Mouse (Mus musculus): ENCODE data around the gene H6pd. TPM values are rescaled to one million over a fixed set of nuclear protein-coding genes. Genes with fewer than 3 reads are reported as not detected.

H6pd gene
- total and polyA plus RNA-seq, 3 experiments, result 6.9 to 10.8 TPM; not detected in 1

DNA sequence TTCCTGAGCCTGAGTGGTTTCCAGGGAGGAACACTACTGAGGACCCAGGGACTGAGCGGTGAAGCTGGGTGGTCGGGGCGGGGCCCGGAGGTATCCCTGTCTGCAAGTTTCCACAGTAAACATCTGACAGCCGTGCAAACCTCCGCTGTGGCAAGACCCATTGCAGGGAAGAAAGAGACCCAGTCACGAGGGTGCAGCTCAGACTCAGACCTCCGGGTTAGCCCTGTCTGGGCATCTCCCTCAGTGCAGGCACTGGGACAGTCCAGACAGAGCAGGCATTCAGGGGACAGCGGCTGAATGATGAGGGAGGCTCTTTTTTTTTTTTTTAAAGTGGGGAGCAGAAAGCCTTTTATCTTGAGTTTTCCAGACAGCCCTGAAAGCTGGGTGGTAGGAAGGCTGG, 63.6 kb downstream of the H6pd start:
- H3K9ac ChIP-seq (ENCODE audit: control insufficient read depth, low read depth, low read length, poor library complexity, severe bottlenecking), result no peak overlapping the region
- no peak for DNase-seq (ENCODE audit: low read depth, low spot score)
- peaks cover 3 to 5% of the 10 kb centered on the region in 2 experiments; a peak in 3 of 4 replicates for H3K27me3 ChIP-seq (ENCODE audit: control insufficient read depth in 1 of 2, insufficient read depth in 2 of 2, low read length in 2 of 2)
- no peak overlapping the region for H3K4me3 ChIP-seq (ENCODE audit: control insufficient read depth in 1 of 2, insufficient read depth in 1 of 2, low read depth in 2 of 2, low read length in 2 of 2)
- no peaks in the 10 kb centered on the region for H3K9me3 ChIP-seq (replicated peaks; ENCODE audit: insufficient read depth, low read length)
- H3K27ac ChIP-seq (ENCODE audit: control insufficient read depth, low read depth, low read length), result no peak overlapping the region
- 0 out of 4 replicates have a peak, but pooled peaks cover 0 to 7% of the 10 kb centered on the region in 2 experiments for H3K4me1 ChIP-seq (ENCODE audit: control insufficient read depth in 1 of 2, insufficient read depth in 2 of 2, low read length in 2 of 2)
- H3K79me2 ChIP-seq (ENCODE audit: control insufficient read depth, insufficient read depth, low read length, poor library complexity), result no peaks in the 10 kb centered on the region
- TF ChIP-seq RAD21 (IDR thresholded peaks at IDR 0.05; ENCODE audit: low read depth, low read length) (no peak), HCFC1 (IDR thresholded peaks at IDR 0.05; ENCODE audit: low read depth, low read length) (no peak), MAZ (IDR thresholded peaks at IDR 0.05; ENCODE audit: low read depth, low read length) (no peak), MYB (IDR thresholded peaks at IDR 0.05; ENCODE audit: low read depth, low read length) (no peak), TAL1 (IDR thresholded peaks at IDR 0.05; ENCODE audit: low read length) (no peak), CTCF (IDR thresholded peaks at IDR 0.05 in 2 of 3, conservative IDR thresholded peaks at IDR 0.05 in 1 of 3; ENCODE audit: control insufficient read depth in 1 of 3, insufficient read depth in 1 of 3, low read depth in 2 of 3, low read length in 3 of 3, poor library complexity in 1 of 3, severe bottlenecking in 1 of 3) (no peak), ETS1 (IDR thresholded peaks at IDR 0.05; ENCODE audit: low read depth, low read length) (no peak), NRF1 (IDR thresholded peaks at IDR 0.05; ENCODE audit: insufficient read depth, low read depth, low read length, poor library complexity, severe bottlenecking) (no peak), KAT2A (conservative IDR thresholded peaks at IDR 0.05; ENCODE audit: low read depth, low read length) (no peak), ZNF384 (IDR thresholded peaks at IDR 0.05; ENCODE audit: low read depth, low read length) (no peak), MAX (IDR thresholded peaks at IDR 0.05; ENCODE audit: low read length) (no peak), ZC3H11A (IDR thresholded peaks at IDR 0.05; ENCODE audit: low read depth, low read length) (no peak), EP300 (IDR thresholded peaks at IDR 0.05; ENCODE audit: low read depth in 1 of 2, low read length in 2 of 2) (no peak), CHD1 (IDR thresholded peaks at IDR 0.05; ENCODE audit: low read depth, low read length) (no peak), RCOR1 (IDR thresholded peaks at IDR 0.05; ENCODE audit: low read depth, low read length) (no peak), NELFE (IDR thresholded peaks at IDR 0.05; ENCODE audit: low read depth, low read length) (no peak), TCF12 (IDR thresholded peaks at IDR 0.05; ENCODE audit: low read depth, low read length) (no peak)
- no peaks in the 10 kb centered on the region for H3K36me3 ChIP-seq (ENCODE audit: control insufficient read depth in 1 of 2, insufficient read depth in 2 of 2, low read length in 2 of 2)

DNA sequence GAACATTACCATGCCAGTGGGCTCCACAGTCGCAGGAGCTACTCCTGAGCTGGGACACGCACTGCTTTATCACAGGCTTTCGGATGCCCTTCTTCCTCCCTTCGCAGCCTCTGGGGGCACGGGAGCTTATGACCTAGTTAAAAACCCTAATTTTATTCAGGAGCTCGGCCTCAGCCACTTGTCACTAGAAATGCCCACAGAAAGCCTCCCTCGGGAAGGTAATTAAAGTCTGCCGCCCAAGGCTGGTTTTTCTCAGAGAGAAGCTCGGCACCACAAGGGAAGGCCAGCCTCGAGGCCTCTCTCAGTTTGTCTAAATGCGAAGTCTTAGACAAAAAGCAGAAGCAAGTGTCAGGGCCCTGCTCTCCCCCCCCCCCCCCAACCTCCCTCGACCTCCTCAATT, 64.6 kb downstream of the H6pd start:
- peaks cover 3 to 5% of the 10 kb centered on the region in 2 experiments; a peak in 3 of 4 replicates for H3K27me3 ChIP-seq (ENCODE audit: control insufficient read depth in 1 of 2, insufficient read depth in 2 of 2, low read length in 2 of 2)
- H3K36me3 ChIP-seq (ENCODE audit: control insufficient read depth in 1 of 2, insufficient read depth in 2 of 2, low read length in 2 of 2), result no peaks in the 10 kb centered on the region
- H3K4me1 ChIP-seq (ENCODE audit: control insufficient read depth in 1 of 2, insufficient read depth in 2 of 2, low read length in 2 of 2), result 0 out of 4 replicates have a peak, but pooled peaks cover 0 to 7% of the 10 kb centered on the region in 2 experiments
- no peaks in the 10 kb centered on the region for H3K9me3 ChIP-seq (replicated peaks; ENCODE audit: insufficient read depth, low read length)
- peak overlapping the region in 1 of 2 experiments; percentile 18; a peak in 2 of 4 replicates for H3K4me3 ChIP-seq (ENCODE audit: control insufficient read depth in 1 of 2, insufficient read depth in 1 of 2, low read depth in 2 of 2, low read length in 2 of 2)
- peak; percentile 26 for DNase-seq (ENCODE audit: low read depth, low spot score)
- H3K79me2 ChIP-seq (ENCODE audit: control insufficient read depth, insufficient read depth, low read length, poor library complexity), result no peaks in the 10 kb centered on the region
- no peak for TF ChIP-seq TBP (IDR thresholded peaks at IDR 0.05; ENCODE audit: low read depth, low read length)
- TF ChIP-seq MAX (IDR thresholded peaks at IDR 0.05; ENCODE audit: low read length), result no peak
- TF ChIP-seq ZKSCAN1 (IDR thresholded peaks at IDR 0.05; ENCODE audit: low read depth, low read length), result no peak
- no peak for TF ChIP-seq ELF1 (IDR thresholded peaks at IDR 0.05; ENCODE audit: low read depth, low read length)
- no peak for TF ChIP-seq E2F4 (IDR thresholded peaks at IDR 0.05; ENCODE audit: borderline replicate concordance, low read depth, low read length)
- no peak for TF ChIP-seq ZC3H11A (IDR thresholded peaks at IDR 0.05; ENCODE audit: low read depth, low read length)
- TF ChIP-seq RAD21 (IDR thresholded peaks at IDR 0.05; ENCODE audit: low read depth, low read length), result no peak
- TF ChIP-seq GATA1 (IDR thresholded peaks at IDR 0.05; ENCODE audit: low read depth, low read length), result no peak
- TF ChIP-seq SMC3 (IDR thresholded peaks at IDR 0.05; ENCODE audit: low read depth, low read length), result no peak
- TF ChIP-seq ZMIZ1 (IDR thresholded peaks at IDR 0.05; ENCODE audit: low read depth, low read length), result no peak
- no peak for TF ChIP-seq NELFE (IDR thresholded peaks at IDR 0.05; ENCODE audit: low read depth, low read length)
- no peak for TF ChIP-seq ETS1 (IDR thresholded peaks at IDR 0.05; ENCODE audit: low read depth, low read length)
- TF ChIP-seq POLR2AphosphoS5 (IDR thresholded peaks at IDR 0.05; ENCODE audit: borderline replicate concordance, low read depth, low read length), result no peak
- no peak for TF ChIP-seq USF1 (IDR thresholded peaks at IDR 0.05; ENCODE audit: low read depth, low read length)
- peak overlapping the region; percentile 31 for H3K9ac ChIP-seq (ENCODE audit: control insufficient read depth, low read depth, low read length, poor library complexity, severe bottlenecking)
- H3K27ac ChIP-seq (ENCODE audit: control insufficient read depth, low read depth, low read length), result no peak overlapping the region
